Mouse (Mus musculus) hindbrain, embryonic 16.5 days (tissue): ENCODE results near the gene Smndc1. TPM values are rescaled to one million over a fixed set of nuclear protein-coding genes. Genes with fewer than 3 reads are reported as not detected.

Experiments
- ATAC-seq: fragments of 200-750 bp; cut with Nextera tagmentation; 2 replicates; pipeline ENCODE4 v1.8.0; 2017; ENCODE audit warnings: moderate TSS enrichment, moderate library complexity
- H3K27ac ChIP-seq: fragments of 300-500 bp; sonication (generic); 2 replicates; pipeline ENCODE4 v1.5.1; 2014; ENCODE audit warnings: low read depth, mild to moderate bottlenecking, control low read depth, low read length, moderate library complexity
- H3K27me3 ChIP-seq: fragments of 300-500 bp; sonication (generic); replicated peaks from 2 replicates; pipeline ENCODE4 v1.6.1; 2014; ENCODE audit warnings: low read length; ENCODE audit not compliant: control insufficient read depth, insufficient read depth
- H3K36me3 ChIP-seq: fragments of 300-500 bp; sonication (generic); 2 replicates; pipeline ENCODE4 v1.6.1; 2014; ENCODE audit warnings: mild to moderate bottlenecking, low read length, moderate library complexity, mixed read lengths; ENCODE audit not compliant: control insufficient read depth, insufficient read depth
- H3K4me1 ChIP-seq: fragments of 300-500 bp; sonication (generic); 2 replicates; pipeline ENCODE4 v1.6.1; 2014; ENCODE audit warnings: low read depth, low read length; ENCODE audit not compliant: control insufficient read depth, insufficient read depth
- H3K4me2 ChIP-seq: fragments of 300-500 bp; sonication (generic); 2 replicates; pipeline ENCODE4 v1.6.1; 2014; ENCODE audit warnings: mild to moderate bottlenecking, low read length, control low read depth, moderate library complexity
- H3K4me3 ChIP-seq: fragments of 300-500 bp; sonication (generic); 2 replicates; pipeline ENCODE4 v1.5.1; 2014; ENCODE audit warnings: mild to moderate bottlenecking, low read length, control low read depth, moderate library complexity
- H3K9ac ChIP-seq: fragments of 300-500 bp; sonication (generic); 2 replicates; pipeline ENCODE4 v1.6.1; 2014; ENCODE audit warnings: low read depth, mild to moderate bottlenecking, control low read depth, low read length, moderate library complexity
- H3K9me3 ChIP-seq: fragments of 300-500 bp; sonication (generic); 2 replicates; pipeline ENCODE4 v1.6.1; 2014; ENCODE audit warnings: mild to moderate bottlenecking, low read length, moderate library complexity; ENCODE audit not compliant: control insufficient read depth
- WGBS: fragments of 180-500 bp; shearing (Covaris S2); extraction: QIAGEN DNeasy Blood & Tissue Kit; methylation state at CpG from one replicate; pipeline ENCODE4 v1.1.7; 2014; 5-methylcytosine and 5-hydroxymethylcytosine counted together
- polyA plus RNA-seq: library from polyadenylated mRNA; unstranded; fragments of >200 nt; fragmentation: Nextera tagmentation; extraction: Ambion mirVana; gene quantifications from 2 replicates; pipeline ENCODE4 v1.2.1, GENCODE M21; 2015

Smndc1 gene
- polyA plus RNA-seq, 1 experiment from 2014 or later: 26.9 TPM

DNA sequence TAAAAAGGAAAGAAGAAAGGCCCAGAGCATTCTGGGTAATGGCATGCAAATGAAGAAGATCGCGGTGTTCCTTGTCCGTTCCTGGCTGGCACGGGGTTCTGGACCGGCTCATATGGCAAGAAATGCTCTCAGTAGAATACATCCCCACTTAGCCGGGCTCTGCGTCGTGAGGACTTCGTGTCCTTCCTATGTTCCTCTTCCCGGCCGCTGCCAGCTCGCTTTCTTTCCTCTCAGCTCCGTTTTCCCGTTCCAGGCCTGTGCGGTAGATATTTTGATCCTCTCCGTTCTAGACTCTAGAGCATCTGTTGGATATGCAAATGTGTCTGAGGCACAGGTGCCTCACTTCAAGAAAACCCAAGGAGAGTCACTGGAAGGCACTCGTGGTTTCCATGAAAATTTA, 24.8 kb upstream of the Smndc1 start:
- Histone ChIP-seq H3K36me3 (no peaks in the 10 kb centered on the region), H3K4me1 (no peaks in the 10 kb centered on the region; the same call in 1 of the 2 replicates), H3K27ac (no peak overlapping the region), H3K4me2 (no peak overlapping the region), H3K27me3 (no peaks in the 10 kb centered on the region), H3K4me3 (no peak overlapping the region), H3K9ac (no peak overlapping the region), H3K9me3 (no peaks in the 10 kb centered on the region)
- ATAC-seq: no peak
- WGBS: 88% methylated on average over 17 of the region's 17 CpGs

DNA sequence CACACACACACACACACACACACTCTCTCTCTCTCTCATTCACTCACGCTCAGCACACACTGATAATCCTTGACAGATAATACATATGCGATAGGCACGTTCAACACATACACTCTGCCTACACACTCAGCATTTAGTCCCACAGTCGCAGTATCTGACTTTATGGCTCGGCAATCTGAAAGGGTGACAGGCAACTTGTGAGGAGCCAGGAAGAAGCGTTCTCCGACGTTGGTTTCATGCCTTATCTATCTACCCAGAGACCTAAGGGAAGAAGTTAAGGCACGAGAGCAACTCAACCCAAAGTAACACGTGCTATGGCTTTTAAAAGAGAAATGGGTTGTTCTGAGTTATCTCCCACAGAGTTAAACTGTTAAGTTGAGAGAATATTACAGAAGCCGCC, 24.3 kb upstream of the Smndc1 start:
- Histone ChIP-seq H3K4me3 (no peak overlapping the region), H3K27me3 (no peaks in the 10 kb centered on the region), H3K4me1 (no peaks in the 10 kb centered on the region; the same call in 1 of the 2 replicates), H3K9ac (no peak overlapping the region), H3K4me2 (no peak overlapping the region), H3K9me3 (no peaks in the 10 kb centered on the region), H3K36me3 (no peaks in the 10 kb centered on the region), H3K27ac (no peak overlapping the region)
- 91% methylated on average over 11 of the region's 11 CpGs for WGBS
- no peak for ATAC-seq

DNA sequence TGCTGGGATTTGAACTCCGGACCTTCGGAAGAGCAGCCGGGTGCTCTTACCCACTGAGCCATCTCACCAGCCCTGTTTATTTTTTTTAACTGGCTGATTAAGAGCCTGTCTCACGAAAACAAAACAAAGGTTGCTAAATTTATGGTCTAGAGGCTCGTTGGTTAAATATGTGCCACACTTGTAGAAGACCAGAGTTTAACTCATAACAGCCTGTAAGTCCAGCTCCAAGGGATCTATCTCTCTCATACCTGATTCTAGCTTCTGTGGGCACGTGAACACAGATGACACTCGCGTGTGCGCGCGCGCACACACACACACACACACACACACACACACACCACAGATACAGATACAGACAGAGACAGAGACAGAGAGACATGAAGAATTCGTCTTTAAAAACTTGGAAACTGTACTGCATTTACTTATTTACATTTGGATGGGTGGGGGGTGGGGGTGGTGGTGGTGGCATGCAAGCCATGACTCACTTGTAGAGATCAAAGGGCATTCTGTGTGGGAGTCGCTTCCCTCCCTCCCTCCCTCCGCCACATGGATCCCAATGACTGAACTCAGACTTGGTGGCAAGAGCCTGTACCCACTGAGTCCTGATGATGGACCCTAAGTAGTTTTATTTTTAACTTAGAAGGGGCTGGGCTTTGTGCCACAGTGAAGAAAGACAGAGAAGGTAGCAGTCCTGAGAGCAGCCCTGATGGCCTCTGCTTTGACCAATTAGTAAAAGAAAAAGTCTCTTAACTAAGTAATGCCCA, 23.4 kb upstream of the Smndc1 start:
- ATAC-seq: no peak
- no peak overlapping the region for H3K4me3 ChIP-seq

DNA sequence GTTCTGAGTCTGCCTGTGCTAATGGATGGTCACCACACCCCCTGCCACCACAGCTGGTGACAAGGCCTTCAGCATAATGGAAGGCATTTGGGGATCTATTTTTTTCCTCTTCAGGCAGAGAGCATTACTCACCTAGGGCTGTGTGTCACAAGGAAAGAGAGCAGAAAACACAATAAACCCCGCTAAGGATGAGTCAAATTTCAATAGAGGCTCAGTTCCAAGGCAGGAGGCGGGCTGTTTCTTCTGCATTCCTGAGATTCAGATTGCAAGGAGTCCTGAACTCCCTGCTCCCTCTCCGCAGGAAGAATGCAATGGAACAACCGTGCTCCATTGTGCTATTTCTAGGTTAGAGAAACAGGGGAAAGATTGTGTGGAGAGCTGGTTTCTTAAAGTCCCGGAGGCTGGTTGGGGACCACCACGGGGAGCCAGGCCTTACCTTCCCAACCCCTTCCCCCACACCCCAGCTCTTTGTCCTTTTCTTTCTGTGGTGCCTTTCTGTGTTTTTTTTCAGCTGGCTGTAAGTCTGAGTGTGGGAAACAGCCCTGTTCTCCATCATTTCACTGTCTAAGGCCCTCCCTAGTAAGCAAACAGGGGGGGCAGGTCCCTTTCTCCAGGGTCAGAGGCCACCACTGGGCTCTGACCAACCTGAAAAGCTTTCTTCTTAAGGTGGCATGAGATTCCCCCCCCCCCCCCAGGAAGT, 21.9 kb upstream of the Smndc1 start:
- Histone ChIP-seq H3K4me2 (no peak overlapping the region), H3K4me3 (no peak overlapping the region), H3K4me1 (no peaks in the 10 kb centered on the region; the same call in 1 of the 2 replicates), H3K9ac (no peak overlapping the region), H3K27ac (no peak overlapping the region), H3K27me3 (no peaks in the 10 kb centered on the region), H3K36me3 (no peaks in the 10 kb centered on the region), H3K9me3 (no peaks in the 10 kb centered on the region)
- ATAC-seq: no peak
- WGBS: 12% methylated on average over 6 of the region's 6 CpGs

More for the DNA sequence above, 23.4 kb upstream of the Smndc1 start:
- Histone ChIP-seq H3K27ac (no peak overlapping the region), H3K9me3 (no peaks in the 10 kb centered on the region), H3K9ac (no peak overlapping the region), H3K4me2 (no peak overlapping the region), H3K4me1 (no peaks in the 10 kb centered on the region; the same call in 1 of the 2 replicates), H3K27me3 (no peaks in the 10 kb centered on the region), H3K36me3 (no peaks in the 10 kb centered on the region)
- WGBS: 88% methylated on average over 15 of the region's 15 CpGs

DNA sequence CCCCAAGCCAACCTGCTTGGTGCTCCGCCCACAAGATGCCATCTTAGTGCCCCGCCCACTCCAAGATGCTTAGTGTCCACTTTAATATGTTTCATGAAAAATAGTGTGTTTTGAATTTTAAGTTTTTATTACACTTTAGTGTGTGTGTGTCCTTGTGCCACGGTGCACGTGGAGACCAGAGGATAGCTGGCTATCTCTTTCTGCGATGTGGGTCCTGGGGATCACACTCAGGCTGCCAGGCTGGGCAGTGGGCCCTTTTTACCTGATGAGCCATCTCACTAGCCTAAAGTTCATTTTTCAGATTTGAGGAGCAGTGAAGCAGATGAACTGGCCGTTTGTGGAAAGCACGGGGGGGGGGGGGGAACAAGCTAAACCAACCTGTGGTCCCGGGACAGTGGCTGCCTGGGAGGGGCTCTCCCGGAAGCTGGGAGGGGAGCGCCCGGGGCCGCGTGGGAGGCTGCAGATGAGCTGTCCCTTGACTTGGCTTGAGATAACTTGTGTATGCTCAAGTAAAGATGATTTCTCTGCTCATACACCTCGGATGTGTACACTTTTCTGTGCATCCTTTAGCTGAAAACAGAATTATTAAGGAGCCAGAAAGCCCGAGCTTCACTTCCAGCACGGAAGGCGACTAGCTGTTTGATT, 19.4 kb upstream of the Smndc1 start:
- H3K4me1 ChIP-seq: no peaks in the 10 kb centered on the region; the same call in 1 of the 2 replicates
- no peaks in the 10 kb centered on the region for H3K9me3 ChIP-seq
- H3K4me2 ChIP-seq: no peak overlapping the region
- ATAC-seq: no peak
- H3K36me3 ChIP-seq: no peaks in the 10 kb centered on the region
- H3K27me3 ChIP-seq: no peaks in the 10 kb centered on the region
- H3K9ac ChIP-seq: no peak overlapping the region
- H3K27ac ChIP-seq: no peak overlapping the region
- 78% methylated on average over 17 of the region's 17 CpGs for WGBS
- H3K4me3 ChIP-seq: no peak overlapping the region

DNA sequence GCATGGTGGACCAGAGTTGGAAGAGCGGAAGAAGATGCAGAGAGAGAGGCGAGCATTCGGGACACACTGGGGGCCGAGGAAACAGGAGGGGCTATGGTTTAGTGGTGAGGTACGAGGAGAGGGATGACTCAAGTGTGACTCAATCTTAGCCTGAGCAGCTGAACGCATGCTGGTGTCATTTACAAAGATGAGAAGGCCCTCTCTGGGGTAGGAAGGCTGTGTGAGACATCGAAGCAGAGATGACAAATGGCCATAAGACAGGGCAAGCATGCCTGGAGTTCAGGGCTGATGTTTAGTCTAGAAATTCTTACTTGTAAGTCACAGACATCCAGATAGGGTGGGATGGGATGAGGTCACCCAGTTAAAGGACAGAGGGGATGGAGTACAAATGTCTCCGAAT, 18.0 kb upstream of the Smndc1 start:
- H3K36me3 ChIP-seq: no peaks in the 10 kb centered on the region
- no peak for ATAC-seq
- WGBS: 89% methylated on average over 8 of the region's 8 CpGs
- H3K4me3 ChIP-seq: no peak overlapping the region
- H3K9ac ChIP-seq: no peak overlapping the region
- no peak overlapping the region for H3K27ac ChIP-seq
- no peaks in the 10 kb centered on the region for H3K27me3 ChIP-seq
- no peaks in the 10 kb centered on the region; the same call in 1 of the 2 replicates for H3K4me1 ChIP-seq
- no peak overlapping the region for H3K4me2 ChIP-seq
- H3K9me3 ChIP-seq: no peaks in the 10 kb centered on the region

DNA sequence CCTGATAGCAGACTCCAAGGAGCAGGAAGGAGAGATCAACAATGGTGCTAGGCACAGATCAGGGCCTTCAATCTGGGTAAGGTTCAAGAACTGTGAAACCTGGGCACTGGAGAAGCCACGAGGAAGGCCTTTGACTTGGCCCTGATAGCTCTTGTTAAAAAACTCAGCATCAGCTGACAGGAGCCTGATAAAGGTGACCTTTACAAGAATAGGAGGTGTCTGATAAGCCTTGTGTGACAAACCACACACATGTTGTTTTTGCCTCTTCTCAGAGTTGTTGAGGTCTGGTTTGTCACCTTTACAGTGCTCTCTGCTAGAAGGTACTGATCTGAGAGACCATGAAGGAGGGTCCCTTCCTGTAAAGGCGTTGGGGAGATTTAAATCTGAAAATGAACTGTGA, 17.0 kb upstream of the Smndc1 start:
- H3K9ac ChIP-seq: no peak overlapping the region
- no peaks in the 10 kb centered on the region for H3K27me3 ChIP-seq
- no peaks in the 10 kb centered on the region; the same call in 1 of the 2 replicates for H3K4me1 ChIP-seq
- ATAC-seq: no peak
- H3K36me3 ChIP-seq: no peaks in the 10 kb centered on the region
- no peak overlapping the region for H3K4me3 ChIP-seq
- 80% methylated on average over 2 of the region's 2 CpGs for WGBS
- no peak overlapping the region for H3K4me2 ChIP-seq
- no peaks in the 10 kb centered on the region for H3K9me3 ChIP-seq
- no peak overlapping the region for H3K27ac ChIP-seq

DNA sequence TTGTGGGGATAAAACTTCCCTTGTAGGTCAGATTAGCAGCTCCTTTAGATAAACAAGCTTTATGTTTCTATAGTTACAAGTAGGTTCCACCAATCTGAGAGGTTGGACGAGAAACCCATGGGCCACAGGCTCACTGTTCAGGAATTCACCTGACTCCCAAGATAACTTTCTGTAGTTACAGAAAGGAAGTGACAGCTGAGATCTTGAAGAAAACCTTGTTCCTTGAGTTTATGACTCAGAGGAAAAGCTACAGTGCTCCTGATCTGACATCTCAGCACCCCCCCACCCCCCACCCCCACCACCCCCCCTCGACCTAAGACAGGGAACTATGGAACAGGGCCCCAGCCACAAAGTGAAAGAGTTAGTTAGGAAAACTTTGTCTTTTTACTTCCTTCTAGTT, 15.4 kb upstream of the Smndc1 start:
- no peak for ATAC-seq
- Histone ChIP-seq H3K27ac (no peak overlapping the region), H3K4me3 (no peak overlapping the region), H3K4me1 (no peaks in the 10 kb centered on the region; the same call in 1 of the 2 replicates), H3K36me3 (no peaks in the 10 kb centered on the region), H3K4me2 (no peak overlapping the region), H3K9me3 (no peaks in the 10 kb centered on the region), H3K27me3 (no peaks in the 10 kb centered on the region), H3K9ac (no peak overlapping the region)
- WGBS: 81% methylated on average over 2 of the region's 2 CpGs

DNA sequence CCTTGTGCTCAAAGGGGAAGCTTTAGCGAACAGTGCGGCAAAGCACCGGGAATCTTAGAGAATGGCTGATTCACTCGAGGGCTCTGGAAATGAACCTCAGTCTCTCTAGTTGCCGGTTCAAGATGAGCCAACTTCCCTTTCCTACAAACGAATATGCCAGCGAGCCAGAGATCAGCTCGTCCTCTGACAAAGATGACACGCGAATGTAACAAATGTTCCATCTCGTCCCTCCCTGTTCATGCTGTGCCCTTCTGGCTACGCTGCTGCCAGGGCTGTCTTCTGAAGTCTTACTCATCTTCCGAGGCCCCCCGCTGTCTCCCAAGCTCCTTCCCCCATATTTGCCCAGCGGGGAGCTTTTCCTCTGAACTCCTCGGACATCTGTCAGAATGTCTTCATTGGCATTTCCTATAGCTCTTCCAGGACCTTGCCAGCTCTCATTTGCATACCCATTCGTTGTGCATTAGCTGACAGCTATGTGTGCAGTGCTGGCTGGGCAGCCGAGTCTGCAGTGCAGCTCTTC, 14.5 kb upstream of the Smndc1 start:
- Histone ChIP-seq H3K4me3 (no peak overlapping the region), H3K36me3 (no peaks in the 10 kb centered on the region), H3K4me2 (no peak overlapping the region), H3K9me3 (no peaks in the 10 kb centered on the region), H3K27me3 (no peaks in the 10 kb centered on the region), H3K27ac (peak overlapping the region; percentile 36; the same call in 1 of the 2 replicates), H3K9ac (no peak overlapping the region), H3K4me1 (no peaks in the 10 kb centered on the region; the same call in 1 of the 2 replicates)
- 60% methylated on average over 18 of the region's 18 CpGs for WGBS
- ATAC-seq: peak; percentile 82
